Mouse (Mus musculus) liver, embryonic 14.5 days (tissue): ENCODE data around the gene Jam3.

Experiments used
- CTCF ChIP-seq: IDR thresholded peaks from 2 replicates; pipeline ENCODE4 v1.5.1; 2016; ENCODE audit warnings: antibody characterized with exemption, low read depth, control low read depth
- EP300 ChIP-seq: IDR thresholded peaks from 2 replicates; pipeline ENCODE4 v1.6.1; 2016; ENCODE audit warnings: antibody characterized with exemption, low read depth

DNA sequence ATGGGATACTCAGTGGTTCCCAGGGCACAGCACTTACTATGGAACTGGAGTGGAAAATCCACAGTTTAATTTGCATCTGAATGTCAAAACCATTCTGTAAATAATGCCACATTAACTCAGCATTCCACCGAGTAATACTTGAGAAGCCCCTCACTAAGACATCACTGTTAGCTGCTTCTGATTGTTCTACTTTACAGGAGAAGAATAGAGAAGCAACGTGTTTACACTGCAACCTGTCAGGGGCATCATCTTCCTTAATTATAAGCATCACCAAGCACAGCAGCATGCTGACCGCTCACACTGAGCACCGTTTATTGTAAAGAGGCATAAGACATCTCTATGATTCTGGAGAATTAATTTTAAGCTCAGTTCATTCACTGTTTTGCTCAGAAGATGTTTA is 32.3 kb downstream of the Jam3 start:
- TF ChIP-seq EP300 (no peak), CTCF (no peak)
